Mouse (Mus musculus): ENCODE measurements around the gene Tmem117.

- TF ChIP-seq POLR2A (IDR thresholded peaks at IDR 0.05; ENCODE audit: extremely low read depth, insufficient read depth, low read length) (no peak), CTCF (IDR thresholded peaks at IDR 0.05; ENCODE audit: extremely low read depth, insufficient read depth, low read length) (no peak)
These were observed 41.0 kb upstream of the Tmem117 start for GRCm38 (mm10) chr15:94587826-94588715.

All from cortical plate, adult 2 months (tissue).